8 mouse cellular contexts compared by ENCODE assay signal in genomic region chr2:29526266-29526665, GRCm38 (mm10).
A peak's percentile ranks its signal among the peaks of the same experiment; 100 is the strongest.
DNase-seq lines count a peak whose midpoint lies in the region; ATAC-seq and TF ChIP-seq lines count a peak whose summit lies in the region.

No protein-coding gene starts in this region.

- H3K27ac ChIP-seq in gastrocnemius, adult 2 months = peak overlapping the region; percentile 46

- H3K4me3 ChIP-seq in gastrocnemius, adult 2 months = no peak overlapping the region

- no peak for ATAC-seq in granulocyte monocyte progenitor cell, adult 5-6 weeks (replicated peaks; ENCODE audit: poor library complexity, severe bottlenecking)

- intact Hi-C loops in gastrocnemius, adult 2 months (cut with DNase I) = no loop called here
- intact Hi-C loops in left cerebral cortex, postnatal 36 days (cut with DNase I) = no loop called here

- peak; percentile 29 to 37 for DNase-seq in spleen, postnatal 36 days (ENCODE audit: low spot score in 2 of 2)
- DNase-seq in spleen, postnatal 14 days (ENCODE audit: low spot score in 2 of 2) = no peak
- peak; percentile 77 for DNase-seq in gastrocnemius, adult 2 months
- DNase-seq in kidney, adult 9 months = peak; percentile 54
- DNase-seq in left cerebral cortex, postnatal 36 days (ENCODE audit: low spot score in 2 of 2) = peak; percentile 70 to 75
- DNase-seq in right cerebral cortex, postnatal 25 days = peak; percentile 54
- no peak for DNase-seq in cerebellum, adult 11-12 months

- no peak for TF ChIP-seq CTCF in gastrocnemius, adult 2 months (IDR thresholded peaks at IDR 0.05)

Comparison
In these comparisons a context has a peak if more than half of its experiments do, and no peak if none do; other contexts are left out.
1. DNase-seq: peak in spleen, postnatal 36 days (2 of 2), gastrocnemius, adult 2 months (single experiment), kidney, adult 9 months (single experiment), left cerebral cortex, postnatal 36 days (2 of 2) and right cerebral cortex, postnatal 25 days (single experiment); none in spleen, postnatal 14 days (0 of 2) and cerebellum, adult 11-12 months (single experiment).